Mouse (Mus musculus): ENCODE data around the gene Smarca2. TPM values are rescaled to one million over a fixed set of nuclear protein-coding genes. Genes with fewer than 3 reads are reported as not detected.
"Not testable (repeated sequence)": the region's sequence is repeated elsewhere in the genome, so short reads cannot be mapped to it uniquely, and the experiment has no call there.

The Smarca2 gene
- polyA plus RNA-seq, 1 experiment from 2014 or later, result 23.4 TPM

DNA sequence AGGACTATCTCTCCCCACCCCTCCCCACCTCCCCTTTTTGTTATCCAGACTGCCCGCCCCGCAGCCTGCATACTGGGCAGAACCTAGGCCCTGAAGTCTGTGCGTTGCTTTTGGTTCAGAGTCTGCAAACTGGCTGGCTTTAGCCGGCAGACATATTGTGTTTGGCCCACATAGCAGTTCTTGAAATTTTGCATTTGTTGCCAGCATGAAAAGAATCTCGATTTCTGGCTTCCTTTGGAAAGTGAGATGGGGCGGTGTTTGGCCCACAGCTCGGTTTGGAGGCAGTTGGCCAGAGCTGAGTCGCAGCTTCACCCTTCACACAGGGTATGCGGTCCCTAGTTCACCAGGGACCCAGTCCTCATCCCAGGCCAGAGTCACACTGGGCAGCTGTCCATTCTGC lies 111.4 kb downstream of the Smarca2 start:
- H3K9me3 ChIP-seq (replicated peaks), result no peaks in the 10 kb centered on the region
- H3K27ac ChIP-seq (replicated peaks), result peak overlapping the region; percentile 11; the same call in 1 of the 2 replicates
- H3K27me3 ChIP-seq (ENCODE audit: low read depth, poor library complexity, severe bottlenecking), result no peaks in the 10 kb centered on the region
- no peaks in the 10 kb centered on the region for H3K36me3 ChIP-seq
- no peak overlapping the region for H3K4me3 ChIP-seq
- WGBS, result 85% methylated on average over 9 of the region's 9 CpGs
- H3K4me1 ChIP-seq, result peaks cover 15% of the 10 kb centered on the region
- no peak for DNase-seq (ENCODE audit: low spot score)

DNA sequence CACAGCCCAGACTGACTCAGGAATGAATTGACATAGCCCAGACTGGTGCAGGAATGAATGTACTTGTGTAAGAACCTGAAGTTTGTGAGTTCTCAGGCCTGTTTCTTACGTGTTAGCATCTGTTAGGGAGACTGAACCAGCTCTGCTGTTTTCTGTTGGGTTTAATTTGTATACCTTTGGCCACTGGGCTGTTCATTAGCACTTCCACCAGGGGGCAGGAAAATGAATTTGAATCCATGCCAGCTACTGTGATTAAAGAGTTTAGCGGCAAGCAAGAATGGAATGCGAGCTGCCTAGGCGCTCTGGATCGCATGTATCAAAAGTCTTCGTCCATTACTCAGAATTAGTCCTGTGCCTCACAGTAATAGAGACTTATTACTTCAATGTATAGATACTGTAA lies 113.4 kb downstream of the Smarca2 start:
- no peak for DNase-seq (ENCODE audit: low spot score)
- H3K9me3 ChIP-seq (replicated peaks), result no peaks in the 10 kb centered on the region
- H3K36me3 ChIP-seq, result no peaks in the 10 kb centered on the region
- WGBS, result 51% methylated on average over 6 of the region's 6 CpGs
- H3K27me3 ChIP-seq (ENCODE audit: low read depth, poor library complexity, severe bottlenecking), result no peaks in the 10 kb centered on the region
- no peak overlapping the region for H3K27ac ChIP-seq (replicated peaks)
- H3K4me3 ChIP-seq, result no peak overlapping the region
- peaks cover 17% of the 10 kb centered on the region for H3K4me1 ChIP-seq

DNA sequence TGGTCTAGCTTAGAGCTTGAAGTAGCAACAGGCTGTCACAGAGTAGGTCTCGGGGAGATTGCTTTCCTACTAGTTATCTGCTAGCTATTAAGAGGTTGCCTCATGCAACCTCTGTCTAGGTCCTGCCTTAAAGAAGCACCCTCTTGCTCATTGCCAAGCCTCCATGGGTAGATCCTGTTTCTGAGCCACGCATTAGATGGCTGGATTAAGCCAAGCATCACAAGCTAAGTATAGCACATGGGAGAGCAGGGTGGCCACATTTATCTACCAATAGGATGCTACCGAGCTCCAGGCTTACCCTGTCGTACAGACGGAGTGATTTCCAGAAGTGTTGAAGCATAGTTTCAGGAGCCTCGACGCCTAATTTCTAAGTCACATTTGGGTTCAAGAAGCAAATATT lies 114.3 kb downstream of the Smarca2 start:
- 94% methylated on average over 7 of the region's 7 CpGs for WGBS

DNA sequence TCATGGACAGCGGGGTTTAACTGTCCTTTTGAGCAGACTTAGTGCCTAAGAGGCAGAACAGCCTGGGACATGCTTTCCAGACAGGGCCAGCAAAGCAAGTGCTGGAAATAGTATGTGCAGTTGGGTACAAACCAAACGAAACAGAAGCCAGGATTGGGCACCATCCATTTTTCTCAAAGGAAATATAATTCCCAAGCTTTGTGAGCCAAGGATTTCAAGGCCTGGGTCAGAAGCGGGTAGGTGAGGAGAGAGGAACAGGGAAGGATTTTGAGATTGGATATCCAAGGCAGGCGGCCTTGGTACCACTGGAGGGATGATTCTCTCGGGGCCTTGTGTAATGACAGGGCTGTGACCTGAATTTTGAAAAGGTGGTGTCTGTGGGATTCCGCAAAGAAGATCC lies 116.9 kb downstream of the Smarca2 start:
- H3K9me3 ChIP-seq (replicated peaks), result no peaks in the 10 kb centered on the region
- no peaks in the 10 kb centered on the region for H3K27me3 ChIP-seq (ENCODE audit: low read depth, poor library complexity, severe bottlenecking)
- DNase-seq (ENCODE audit: low spot score), result no peak
- no peaks in the 10 kb centered on the region for H3K36me3 ChIP-seq
- H3K27ac ChIP-seq (replicated peaks), result no peak overlapping the region
- H3K4me3 ChIP-seq, result no peak overlapping the region
- WGBS, result 90% methylated on average over 6 of the region's 6 CpGs
- H3K4me1 ChIP-seq, result peaks cover 17% of the 10 kb centered on the region

More for the DNA sequence above, 114.3 kb downstream of the Smarca2 start:
- H3K27ac ChIP-seq (replicated peaks), result no peak overlapping the region
- H3K4me1 ChIP-seq, result peaks cover 17% of the 10 kb centered on the region
- DNase-seq (ENCODE audit: low spot score), result no peak
- no peaks in the 10 kb centered on the region for H3K27me3 ChIP-seq (ENCODE audit: low read depth, poor library complexity, severe bottlenecking)
- H3K9me3 ChIP-seq (replicated peaks), result no peaks in the 10 kb centered on the region
- H3K4me3 ChIP-seq, result no peak overlapping the region
- no peaks in the 10 kb centered on the region for H3K36me3 ChIP-seq

DNA sequence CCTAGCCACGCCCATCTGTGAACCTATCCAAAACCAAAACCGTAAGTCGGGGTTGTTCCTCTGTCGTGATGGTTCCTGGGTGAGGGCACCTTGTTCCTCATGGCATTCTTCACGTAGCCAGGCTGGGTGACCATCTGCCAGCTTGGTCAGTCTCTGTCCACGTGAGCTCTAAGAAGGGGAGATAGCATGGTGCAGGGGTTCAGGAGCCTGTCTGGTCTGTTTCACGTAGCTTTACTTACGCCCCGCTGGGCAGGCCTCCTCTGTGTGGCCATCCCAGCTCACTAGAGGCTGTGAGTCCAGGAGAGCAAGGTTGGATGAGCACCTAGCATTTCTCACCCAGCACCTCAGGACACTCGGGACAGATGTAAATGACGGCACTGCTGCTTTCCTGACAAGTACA lies 119.0 kb downstream of the Smarca2 start:
- H3K9me3 ChIP-seq (replicated peaks), result no peaks in the 10 kb centered on the region
- H3K27me3 ChIP-seq (ENCODE audit: low read depth, poor library complexity, severe bottlenecking), result no peaks in the 10 kb centered on the region
- WGBS, result 91% methylated on average over 11 of the region's 11 CpGs
- no peak for DNase-seq (ENCODE audit: low spot score)
- H3K27ac ChIP-seq (replicated peaks), result no peak overlapping the region
- H3K4me1 ChIP-seq, result peaks cover 12% of the 10 kb centered on the region
- no peak overlapping the region for H3K4me3 ChIP-seq
- no peaks in the 10 kb centered on the region for H3K36me3 ChIP-seq

DNA sequence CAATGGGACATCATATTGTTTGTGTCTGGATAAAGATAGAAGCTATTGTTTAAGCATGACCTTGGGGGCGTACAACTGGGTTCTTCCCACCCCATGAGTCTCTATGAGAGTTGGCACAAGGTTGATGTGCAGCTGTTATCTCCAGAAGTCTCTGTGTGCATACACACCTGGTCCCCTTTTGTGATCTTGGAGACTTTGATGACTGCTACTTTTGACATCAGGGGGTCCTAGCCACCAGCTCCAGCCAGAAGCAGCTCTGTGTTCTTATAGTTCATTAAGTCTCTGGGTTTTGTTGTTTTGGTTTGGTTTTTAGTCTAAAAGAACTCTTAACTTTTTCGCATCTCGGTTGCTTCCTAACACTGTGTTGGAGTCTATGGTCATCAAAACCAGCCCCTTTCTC lies 119.8 kb downstream of the Smarca2 start:
- Histone ChIP-seq H3K36me3 (no peaks in the 10 kb centered on the region), H3K4me1 (peaks cover 12% of the 10 kb centered on the region), H3K27ac (replicated peaks) (no peak overlapping the region), H3K4me3 (no peak overlapping the region), H3K27me3 (ENCODE audit: low read depth, poor library complexity, severe bottlenecking) (no peaks in the 10 kb centered on the region), H3K9me3 (replicated peaks) (no peaks in the 10 kb centered on the region)
- WGBS, result 86% methylated on average over 3 of the region's 3 CpGs
- no peak for DNase-seq (ENCODE audit: low spot score)

DNA sequence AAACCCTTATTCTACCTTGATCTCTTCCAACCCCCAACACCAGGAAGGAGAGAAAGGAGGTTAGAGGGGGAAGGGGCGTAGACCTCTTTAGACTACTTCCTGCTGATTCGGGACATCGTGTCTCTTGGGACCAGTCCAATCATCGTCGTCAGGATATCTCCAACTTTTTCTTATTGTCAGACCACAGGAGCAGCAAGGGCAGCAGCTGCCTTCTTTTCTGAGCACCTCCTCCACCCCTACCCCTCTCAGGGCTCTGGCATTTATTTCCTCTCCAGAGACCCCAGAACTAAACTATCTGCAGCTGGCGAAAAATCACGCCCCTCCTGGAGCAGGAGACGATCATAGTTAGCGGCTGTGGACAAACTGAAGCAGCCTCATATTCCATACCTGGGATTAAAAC lies 122.9 kb downstream of the Smarca2 start:
- DNase-seq (ENCODE audit: low spot score), result no peak

DNA sequence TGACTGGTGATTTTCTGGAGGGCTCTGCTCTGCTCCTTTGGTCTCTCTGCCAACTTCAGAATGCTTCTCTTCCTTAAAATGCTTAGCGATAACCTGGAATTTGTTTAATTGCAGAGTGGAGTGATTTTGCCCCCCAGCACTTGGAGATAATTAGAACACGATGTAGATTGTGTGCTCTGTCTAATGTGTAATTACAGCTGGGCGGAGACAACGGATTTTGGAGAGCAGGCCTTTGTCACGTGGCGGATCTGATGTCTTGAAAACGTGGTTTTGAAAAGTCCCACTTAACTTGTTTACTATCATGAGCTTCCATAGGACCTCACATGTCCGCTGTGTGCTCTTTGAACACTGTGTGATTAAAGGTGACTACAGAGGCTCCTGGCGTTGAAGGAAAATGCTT lies 125.6 kb downstream of the Smarca2 start:
- DNase-seq (ENCODE audit: low spot score), result no peak
- H3K27ac ChIP-seq (replicated peaks), result no peak overlapping the region
- 79% methylated on average over 9 of the region's 9 CpGs for WGBS
- H3K9me3 ChIP-seq (replicated peaks), result no peaks in the 10 kb centered on the region
- no peaks in the 10 kb centered on the region for H3K27me3 ChIP-seq (ENCODE audit: low read depth, poor library complexity, severe bottlenecking)
- H3K36me3 ChIP-seq, result no peaks in the 10 kb centered on the region
- H3K4me1 ChIP-seq, result peaks cover 14% of the 10 kb centered on the region
- H3K4me3 ChIP-seq, result no peak overlapping the region

More for the DNA sequence above, 122.9 kb downstream of the Smarca2 start:
- no peaks in the 10 kb centered on the region for H3K36me3 ChIP-seq
- H3K9me3 ChIP-seq (replicated peaks), result no peaks in the 10 kb centered on the region
- 87% methylated on average over 9 of the region's 9 CpGs for WGBS
- no peak overlapping the region for H3K4me3 ChIP-seq
- H3K4me1 ChIP-seq, result peaks cover under 1% of the 10 kb centered on the region; the same call in 1 of the 2 replicates
- no peak overlapping the region for H3K27ac ChIP-seq (replicated peaks)
- H3K27me3 ChIP-seq (ENCODE audit: low read depth, poor library complexity, severe bottlenecking), result no peaks in the 10 kb centered on the region

DNA sequence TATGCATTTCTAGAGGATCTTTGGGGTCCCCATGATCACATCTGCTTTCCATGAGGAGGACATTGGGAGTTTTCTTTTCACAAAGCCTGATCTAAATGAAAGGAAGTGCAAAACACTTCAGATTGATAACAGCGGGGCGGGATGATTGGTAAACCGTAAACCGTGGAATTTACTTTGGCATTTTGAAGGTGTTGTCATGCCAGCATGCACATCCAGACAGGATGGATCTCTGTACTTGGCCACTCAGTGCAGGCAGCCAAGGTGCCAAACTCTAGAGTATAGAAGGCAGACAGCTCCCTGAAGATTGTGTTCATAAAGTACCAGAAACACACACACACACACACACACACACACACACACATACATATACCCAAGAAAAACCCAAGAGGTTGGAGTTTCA lies 126.3 kb downstream of the Smarca2 start:
- WGBS, result 91% methylated on average over 4 of the region's 4 CpGs
- no peak for DNase-seq (ENCODE audit: low spot score)

DNA sequence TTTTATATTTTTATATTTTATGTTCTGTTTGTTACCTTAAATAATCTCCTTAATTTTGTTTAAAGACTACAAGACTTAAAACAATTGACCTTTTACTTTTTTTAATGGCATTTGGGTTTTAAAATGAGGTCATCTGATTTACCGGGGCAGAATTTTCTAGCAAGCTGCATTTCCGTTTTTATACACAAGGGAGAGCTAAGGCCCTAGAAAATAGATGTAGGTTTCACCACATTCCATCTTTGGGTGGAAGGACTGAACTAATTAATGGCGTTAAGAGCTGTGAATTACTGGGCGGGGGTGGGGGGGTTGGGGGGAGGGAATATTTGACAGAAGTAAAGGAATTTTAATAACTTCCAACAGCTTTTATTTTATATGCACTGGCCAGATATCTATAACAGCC lies 127.0 kb downstream of the Smarca2 start:
- DNase-seq (ENCODE audit: low spot score), result no peak
- WGBS, result 15% methylated on average over 4 of the region's 4 CpGs
- Histone ChIP-seq H3K9me3 (replicated peaks) (no peaks in the 10 kb centered on the region), H3K27me3 (ENCODE audit: low read depth, poor library complexity, severe bottlenecking) (no peaks in the 10 kb centered on the region), H3K36me3 (no peaks in the 10 kb centered on the region), H3K4me1 (peaks cover 14% of the 10 kb centered on the region), H3K27ac (replicated peaks) (no peak overlapping the region), H3K4me3 (no peak overlapping the region)

More for the DNA sequence above, 126.3 kb downstream of the Smarca2 start:
- Histone ChIP-seq H3K4me3 (no peak overlapping the region), H3K27me3 (ENCODE audit: low read depth, poor library complexity, severe bottlenecking) (no peaks in the 10 kb centered on the region), H3K36me3 (no peaks in the 10 kb centered on the region), H3K4me1 (peaks cover 14% of the 10 kb centered on the region), H3K9me3 (replicated peaks) (no peaks in the 10 kb centered on the region), H3K27ac (replicated peaks) (no peak overlapping the region)

DNA sequence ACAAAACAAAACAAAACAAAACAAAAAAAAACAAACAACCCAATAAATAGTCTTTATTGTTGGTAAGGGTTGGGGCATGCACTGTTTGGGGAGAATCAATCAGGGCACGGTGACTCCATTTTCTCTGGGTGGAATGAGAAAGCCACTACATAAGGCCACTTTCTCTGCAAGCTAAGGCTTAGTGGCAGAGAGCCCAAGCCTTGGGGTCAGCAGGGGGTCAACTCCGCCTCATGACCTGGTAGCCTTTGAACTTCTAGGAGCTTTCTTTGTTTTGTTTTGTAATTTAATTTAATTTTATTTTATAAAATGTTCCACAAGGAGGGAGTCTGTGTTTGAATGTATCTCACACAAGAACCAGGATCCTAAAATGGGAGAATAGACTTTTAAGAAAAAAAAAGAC lies 128.2 kb downstream of the Smarca2 start:
- H3K4me3 ChIP-seq, result no peak overlapping the region
- no peaks in the 10 kb centered on the region for H3K27me3 ChIP-seq (ENCODE audit: low read depth, poor library complexity, severe bottlenecking)
- H3K9me3 ChIP-seq (replicated peaks), result no peaks in the 10 kb centered on the region
- peak overlapping the region; percentile 59; the same call in 1 of the 2 replicates for H3K27ac ChIP-seq (replicated peaks)
- peaks cover 14% of the 10 kb centered on the region for H3K4me1 ChIP-seq
- 38% methylated on average over 2 of the region's 2 CpGs for WGBS
- no peak for DNase-seq (ENCODE audit: low spot score)
- H3K36me3 ChIP-seq, result no peaks in the 10 kb centered on the region

DNA sequence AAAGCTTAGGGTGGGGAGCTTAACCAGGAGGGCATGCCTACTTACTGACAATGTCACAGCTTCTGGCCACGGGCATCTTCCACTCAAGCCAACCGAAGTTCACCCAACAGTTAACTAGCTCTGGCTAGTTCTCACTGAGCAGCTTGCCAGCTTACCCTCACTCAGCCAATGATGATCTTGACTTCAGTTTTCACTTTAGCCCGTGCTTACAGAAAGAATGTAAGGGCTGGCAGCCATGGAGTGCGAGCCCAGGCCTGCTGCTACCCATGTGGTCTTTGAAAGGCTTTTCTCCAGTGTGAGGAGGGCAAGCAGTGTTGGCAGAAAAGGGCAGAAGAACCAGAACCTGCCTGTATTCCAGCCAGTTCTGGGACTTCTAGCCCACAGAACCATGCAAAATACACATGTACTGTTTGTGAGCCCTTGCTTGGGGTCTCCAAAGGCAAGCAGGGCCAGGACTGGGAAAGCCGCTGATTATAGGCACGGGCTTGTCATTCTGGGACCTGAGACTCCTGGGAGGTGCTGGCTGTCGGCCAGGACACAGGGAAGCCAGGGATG lies 128.8 kb downstream of the Smarca2 start:
- H3K9me3 ChIP-seq (replicated peaks), result no peaks in the 10 kb centered on the region
- no peak overlapping the region for H3K4me3 ChIP-seq
- DNase-seq (ENCODE audit: low spot score), result no peak
- WGBS, result 75% methylated on average over 7 of the region's 7 CpGs
- H3K36me3 ChIP-seq, result no peaks in the 10 kb centered on the region
- no peaks in the 10 kb centered on the region for H3K27me3 ChIP-seq (ENCODE audit: low read depth, poor library complexity, severe bottlenecking)
- H3K27ac ChIP-seq (replicated peaks), result peak overlapping the region; percentile 59
- H3K4me1 ChIP-seq, result peaks cover 16% of the 10 kb centered on the region

DNA sequence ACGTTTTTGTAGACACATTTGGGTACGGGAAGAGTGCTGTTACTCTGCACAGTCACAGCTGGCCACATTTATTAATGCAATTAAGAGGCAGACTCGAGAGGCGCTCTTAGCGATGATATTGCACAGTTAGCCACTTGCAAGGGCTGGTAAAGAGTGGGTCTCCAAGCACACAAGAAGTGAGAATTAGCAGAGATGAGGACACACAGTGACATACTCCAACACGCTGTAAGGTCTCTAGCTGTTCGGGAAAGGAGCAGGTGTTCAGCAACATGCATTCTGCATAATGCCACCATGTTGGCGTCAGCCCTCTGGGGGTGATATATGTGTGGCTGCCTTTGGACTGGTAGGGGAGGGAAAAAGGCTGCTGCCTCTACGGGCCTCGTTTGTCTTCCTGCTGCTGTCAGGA lies 129.9 kb downstream of the Smarca2 start:
- H3K27me3 ChIP-seq (ENCODE audit: low read depth, poor library complexity, severe bottlenecking), result no peaks in the 10 kb centered on the region
- H3K9me3 ChIP-seq (replicated peaks), result no peaks in the 10 kb centered on the region
- no peaks in the 10 kb centered on the region for H3K36me3 ChIP-seq
- H3K27ac ChIP-seq (replicated peaks), result peak overlapping the region; percentile 33; the same call in 1 of the 2 replicates
- H3K4me3 ChIP-seq, result no peak overlapping the region
- H3K4me1 ChIP-seq, result peaks cover 16% of the 10 kb centered on the region
- 90% methylated on average over 10 of the region's 10 CpGs for WGBS
- no peak for DNase-seq (ENCODE audit: low spot score)

DNA sequence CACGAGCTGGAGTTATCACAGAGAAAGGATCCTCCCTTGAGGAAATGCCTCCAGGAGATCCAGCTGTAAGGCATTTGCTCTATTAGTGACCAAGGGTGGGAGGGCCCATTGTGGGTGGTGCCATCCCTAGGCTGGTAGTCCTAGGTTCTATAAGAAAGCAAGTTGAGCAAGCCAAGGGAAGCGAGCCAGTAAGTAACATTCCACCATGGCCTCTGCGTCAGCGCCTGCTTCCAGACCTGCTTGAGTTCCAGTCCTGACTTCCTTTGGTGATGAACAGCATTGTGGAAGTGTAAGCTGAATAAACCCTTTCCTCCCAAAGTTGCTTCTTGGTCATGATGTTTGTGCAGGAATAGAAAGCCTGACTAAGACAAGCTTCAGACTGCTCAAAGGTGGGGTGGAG lies 140.2 kb downstream of the Smarca2 start:
- not testable (repeated sequence) for H3K36me3 ChIP-seq; H3K9me3 ChIP-seq (replicated peaks); DNase-seq (ENCODE audit: low spot score); H3K27ac ChIP-seq (replicated peaks); H3K27me3 ChIP-seq (ENCODE audit: low read depth, poor library complexity, severe bottlenecking); H3K4me3 ChIP-seq
- peaks cover 27% of the 10 kb centered on the region for H3K4me1 ChIP-seq
- WGBS, result 93% methylated on average over 4 of the region's 4 CpGs
